Mouse (Mus musculus): ENCODE data around the gene 2810408A11Rik.

DNA sequence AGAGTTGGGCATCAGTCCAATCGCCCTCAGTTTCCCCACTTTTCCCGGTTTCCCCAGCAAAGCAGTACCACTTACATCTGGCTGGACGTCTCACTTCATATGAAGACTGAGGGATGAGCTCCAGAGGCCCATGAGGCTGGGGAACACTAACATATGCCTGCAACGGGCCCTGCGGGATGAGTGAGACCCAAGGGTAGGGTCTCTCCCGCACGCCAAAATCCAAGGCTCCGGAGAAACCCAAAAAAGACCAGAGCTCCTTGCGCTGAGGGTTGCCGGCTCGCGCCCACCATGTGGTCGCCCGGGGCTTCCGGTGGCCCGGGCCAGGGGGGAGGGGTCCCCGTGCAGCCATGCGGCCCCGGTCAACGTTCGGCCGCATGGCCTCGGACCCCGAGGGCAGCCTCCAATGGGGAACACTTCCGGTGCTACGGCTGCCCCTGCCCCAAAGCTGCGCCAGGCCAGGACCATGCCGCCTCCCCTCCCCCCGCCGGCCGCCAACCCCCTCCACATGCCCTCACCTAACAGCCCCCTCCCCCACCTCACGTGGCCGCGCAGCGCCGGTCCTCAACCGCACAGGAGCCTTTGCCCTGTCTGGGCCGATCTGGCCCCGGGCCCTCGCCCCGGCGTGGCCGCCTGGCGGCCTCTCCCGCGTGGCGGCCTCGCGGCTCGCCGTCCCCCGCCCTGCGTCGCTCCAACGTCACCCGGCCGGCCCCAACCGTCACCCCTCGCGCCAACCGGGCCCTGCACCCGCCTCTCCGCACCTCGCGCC is 19.7 kb upstream of the 2810408A11Rik start:
- TF ChIP-seq CTCF (IDR thresholded peaks at IDR 0.05; ENCODE audit: extremely low read depth, insufficient read depth, low read length) (no peak), POLR2A (IDR thresholded peaks at IDR 0.05; ENCODE audit: extremely low read depth, insufficient read depth, low read length) (no peak)
